Mouse (Mus musculus) heart, postnatal 0 days (tissue): Measurements from ENCODE around the gene Barx2.
"Not testable (repeated sequence)": the region's sequence is repeated elsewhere in the genome, so short reads cannot be mapped to it uniquely, and the experiment has no call there.

Experiments used
- CTCF ChIP-seq: IDR thresholded peaks from 2 replicates; pipeline ENCODE4 v1.5.1; 2016; ENCODE audit warnings: antibody characterized with exemption, control low read depth, low read depth
- EP300 ChIP-seq: IDR thresholded peaks from 2 replicates; pipeline ENCODE4 v1.6.1; 2016; ENCODE audit warnings: antibody characterized with exemption, low read depth

DNA sequence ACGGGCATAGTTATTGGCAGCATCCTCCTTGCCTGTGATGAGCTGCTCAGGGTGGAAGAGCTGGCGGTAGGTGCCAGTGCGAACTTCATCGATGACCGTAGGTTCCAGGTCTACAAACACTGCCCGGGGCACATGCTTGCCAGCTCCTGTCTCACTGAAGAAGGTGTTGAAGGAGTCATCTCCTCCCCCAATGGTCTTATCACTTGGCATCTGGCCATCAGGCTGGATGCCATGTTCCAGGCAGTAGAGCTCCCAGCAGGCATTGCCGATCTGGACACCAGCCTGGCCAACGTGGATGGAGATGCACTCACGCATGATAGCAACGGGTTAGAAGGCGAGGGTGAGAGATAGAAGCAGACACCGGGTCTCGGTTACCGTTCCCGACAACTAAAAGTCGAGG is 23.2 kb upstream of the Barx2 start:
- not testable (repeated sequence) for TF ChIP-seq CTCF, EP300
